Mouse (Mus musculus) CH12.LX (cell line): Measurements from ENCODE around the gene Hoxc5. TPM values are rescaled to one million over a fixed set of nuclear protein-coding genes. Genes with fewer than 3 reads are reported as not detected.

Experiments used
- DNase-seq: peaks from one replicate; pipeline ENCODE4 v3.0.0-alpha.2; 2013; ENCODE audit errors: extremely low read depth
- H3K27ac ChIP-seq: 2 replicates; pipeline ENCODE4 v1.5.1; 2012; ENCODE audit warnings: low read depth, mild to moderate bottlenecking, control low read depth, moderate library complexity; ENCODE audit not compliant: insufficient read depth
- H3K27me3 ChIP-seq: replicated peaks from 2 replicates; pipeline ENCODE3; 2012; ENCODE audit warnings: inconsistent platforms
- H3K36me3 ChIP-seq, 2 experiments: replicated peaks in 1 of 2; 2 replicates each; pipeline versions ENCODE3 to v1.6.1; 2012; ENCODE audit warnings: inconsistent platforms in 1 of 2, low read length in 1 of 2, mild to moderate bottlenecking in 1 of 2, mixed read lengths in 1 of 2, moderate library complexity in 1 of 2; ENCODE audit not compliant: control insufficient read depth in 1 of 2, insufficient read depth in 1 of 2
- H3K4me1 ChIP-seq, 2 experiments: 2 replicates each; pipeline ENCODE4 v1.6.1; 2012; ENCODE audit warnings: inconsistent platforms in 1 of 2, moderate library complexity in 1 of 2; ENCODE audit not compliant: insufficient read depth in 2 of 2, control insufficient read depth in 1 of 2
- H3K4me2 ChIP-seq: 2 replicates; pipeline ENCODE4 v1.6.1; 2012; ENCODE audit warnings: low read depth, mild to moderate bottlenecking, control low read depth; ENCODE audit not compliant: poor library complexity, insufficient read depth, severe bottlenecking
- H3K4me3 ChIP-seq, 3 experiments: fragments of 150-350 bp in 1 of 3; sonication (generic) in 1 of 3; replicated peaks in 1 of 3; 2 replicates each; pipeline versions ENCODE3 to v1.5.1; 2011 to 2012; ENCODE audit warnings: low read depth in 2 of 3, low read length in 2 of 3, mild to moderate bottlenecking in 2 of 3, moderate library complexity in 2 of 3, control low read depth in 1 of 3, improper control_type of control experiment in 1 of 3, inconsistent platforms in 1 of 3, mixed read lengths in 1 of 3; ENCODE audit not compliant: poor library complexity in 1 of 3
- H3K79me2 ChIP-seq: replicated peaks from 2 replicates; pipeline ENCODE4 v1.6.1; 2012; ENCODE audit warnings: mild to moderate bottlenecking, moderate library complexity; ENCODE audit not compliant: control insufficient read depth, poor library complexity, insufficient read depth, severe bottlenecking; ENCODE audit errors: extremely low read depth
- H3K9ac ChIP-seq: 2 replicates; pipeline ENCODE4 v1.6.1; 2012; ENCODE audit warnings: low read depth, mild to moderate bottlenecking, control low read depth, moderate library complexity; ENCODE audit not compliant: insufficient read depth
- H3K9me3 ChIP-seq: replicated peaks from 2 replicates; pipeline ENCODE3; 2012; ENCODE audit warnings: low read length, inconsistent platforms, mixed read lengths
- CHD1 ChIP-seq: IDR thresholded peaks from 2 replicates; pipeline ENCODE4 v1.6.1; 2012; ENCODE audit warnings: low read depth, low read length, improper control_type of control experiment, inconsistent platforms
- CHD2 ChIP-seq: IDR thresholded peaks from 2 replicates; pipeline ENCODE4 v1.6.1; 2011; ENCODE audit warnings: low read length, improper control_type of control experiment
- CTCF ChIP-seq, 2 experiments: IDR thresholded peaks in 1 of 2; conservative IDR thresholded peaks in 1 of 2; 2 replicates each; pipeline ENCODE4 v1.5.1; 2011 to 2012; ENCODE audit warnings: low read depth in 2 of 2, low read length in 2 of 2, improper control_type of control experiment in 1 of 2, inconsistent platforms in 1 of 2, mild to moderate bottlenecking in 1 of 2, moderate library complexity in 1 of 2
- GABPA ChIP-seq: IDR thresholded peaks from 2 replicates; pipeline ENCODE4 v1.6.1; 2012; ENCODE audit warnings: low read depth, low read length, improper control_type of control experiment, inconsistent platforms; ENCODE audit not compliant: insufficient replicate concordance
- HCFC1 ChIP-seq: IDR thresholded peaks from 2 replicates; pipeline ENCODE4 v1.6.1; 2012; ENCODE audit warnings: low read depth, mild to moderate bottlenecking, inconsistent platforms, low read length, improper control_type of control experiment
- IRF4 ChIP-seq: IDR thresholded peaks from 2 replicates; pipeline ENCODE4 v1.6.1; 2014; ENCODE audit warnings: low read depth, mild to moderate bottlenecking, inconsistent platforms, low read length, improper control_type of control experiment
- JUN ChIP-seq: IDR thresholded peaks from 2 replicates; pipeline ENCODE4 v1.6.1; 2011; ENCODE audit warnings: low read depth, mild to moderate bottlenecking, low read length, improper control_type of control experiment, moderate library complexity; ENCODE audit not compliant: insufficient read depth
- MAX ChIP-seq: IDR thresholded peaks from 2 replicates; pipeline ENCODE4 v1.6.1; 2011; ENCODE audit warnings: low read length, improper control_type of control experiment
- MXI1 ChIP-seq: IDR thresholded peaks from 2 replicates; pipeline ENCODE4 v1.6.1; 2011; ENCODE audit warnings: mild to moderate bottlenecking, low read depth, low read length, improper control_type of control experiment
- MYC ChIP-seq: IDR thresholded peaks from 2 replicates; pipeline ENCODE4 v1.6.1; 2011; ENCODE audit warnings: low read depth, mild to moderate bottlenecking, improper control_type of control experiment, low read length
- NELFE ChIP-seq: IDR thresholded peaks from 2 replicates; pipeline ENCODE4 v1.6.1; 2011; ENCODE audit warnings: low read depth, low read length, improper control_type of control experiment
- PAX5 ChIP-seq: IDR thresholded peaks from 2 replicates; pipeline ENCODE4 v1.6.1; 2012; ENCODE audit warnings: low read length, inconsistent platforms, mixed read lengths
- POLR2A ChIP-seq: IDR thresholded peaks from 2 replicates; pipeline ENCODE4 v1.6.1; 2011; ENCODE audit warnings: low read depth, mild to moderate bottlenecking, improper control_type of control experiment, low read length
- POLR2AphosphoS2 ChIP-seq: IDR thresholded peaks from 2 replicates; pipeline ENCODE4 v1.6.1; 2011; ENCODE audit warnings: low read depth, low read length, improper control_type of control experiment
- RAD21 ChIP-seq: IDR thresholded peaks from 2 replicates; pipeline ENCODE4 v1.6.1; 2011; ENCODE audit warnings: low read depth, mild to moderate bottlenecking, low read length, improper control_type of control experiment, moderate library complexity
- SMC3 ChIP-seq: IDR thresholded peaks from 2 replicates; pipeline ENCODE4 v1.6.1; 2011; ENCODE audit warnings: low read depth, low read length, improper control_type of control experiment
- TCF12 ChIP-seq: IDR thresholded peaks from 2 replicates; pipeline ENCODE4 v1.6.1; 2014; ENCODE audit warnings: low read depth, mild to moderate bottlenecking, inconsistent platforms, low read length, improper control_type of control experiment
- UBTF ChIP-seq: IDR thresholded peaks from 2 replicates; pipeline ENCODE4 v1.6.1; 2012; ENCODE audit warnings: low read depth, mild to moderate bottlenecking, inconsistent platforms, low read length, improper control_type of control experiment, moderate library complexity
- USF2 ChIP-seq: conservative IDR thresholded peaks from 2 replicates; pipeline ENCODE4 v1.6.1; 2011; ENCODE audit warnings: low read depth, low read length, improper control_type of control experiment
- ZC3H11A ChIP-seq: IDR thresholded peaks from 2 replicates; pipeline ENCODE4 v1.6.1; 2012; ENCODE audit warnings: low read depth, mild to moderate bottlenecking, inconsistent platforms, low read length, improper control_type of control experiment
- ZKSCAN1 ChIP-seq: IDR thresholded peaks from 2 replicates; pipeline ENCODE4 v1.6.1; 2012; ENCODE audit warnings: low read depth, inconsistent platforms, low read length, improper control_type of control experiment, borderline replicate concordance
- ZMIZ1 ChIP-seq: IDR thresholded peaks from 2 replicates; pipeline ENCODE4 v1.6.1; 2012; ENCODE audit warnings: low read depth, mild to moderate bottlenecking, inconsistent platforms, low read length, improper control_type of control experiment
- ZNF384 ChIP-seq: IDR thresholded peaks from 2 replicates; pipeline ENCODE4 v1.6.1; 2012; ENCODE audit warnings: low read depth, low read length, improper control_type of control experiment, inconsistent platforms
- dilution Hi-C: fragments of 300-500 bp; cut with MboI; formaldehyde crosslinking; loops from 2 replicates; pipeline ENCODE4 v1.14.3; 2020; ENCODE audit warnings: low sequenced_read_pairs; ENCODE audit not compliant: extremely low pct_unique_long_range_greater_than_20kb, extremely low pct_ligation_motif_present
- in situ Hi-C: fragments of 300-500 bp; cut with MboI; formaldehyde crosslinking; loops from 3 replicates; pipeline ENCODE4 v1.14.3; 2019; ENCODE audit warnings: low sequenced_read_pairs, low pct_ligation_motif_present, low pct_unique_long_range_greater_than_20kb, mixed read lengths
- polyA plus RNA-seq: library from polyadenylated mRNA; unstranded; fragments of >175 nt; gene quantifications from 2 replicates; pipeline ENCODE4 v1.2.1, GENCODE M21; 2012; ENCODE audit warnings: low read depth; ENCODE audit not compliant: insufficient read length
- total RNA-seq, 2 experiments: library from RNA; depleted of rRNA; stranded (reverse); fragments of 300-350 nt in 1 of 2; fragments of >200 nt in 1 of 2; gene quantifications; 2 replicates each; pipeline ENCODE4 v1.2.3; 2012 to 2014

Gene Hoxc5
- total and polyA plus RNA-seq, 3 experiments: 0.15 to 0.16 TPM; not detected in 1

DNA sequence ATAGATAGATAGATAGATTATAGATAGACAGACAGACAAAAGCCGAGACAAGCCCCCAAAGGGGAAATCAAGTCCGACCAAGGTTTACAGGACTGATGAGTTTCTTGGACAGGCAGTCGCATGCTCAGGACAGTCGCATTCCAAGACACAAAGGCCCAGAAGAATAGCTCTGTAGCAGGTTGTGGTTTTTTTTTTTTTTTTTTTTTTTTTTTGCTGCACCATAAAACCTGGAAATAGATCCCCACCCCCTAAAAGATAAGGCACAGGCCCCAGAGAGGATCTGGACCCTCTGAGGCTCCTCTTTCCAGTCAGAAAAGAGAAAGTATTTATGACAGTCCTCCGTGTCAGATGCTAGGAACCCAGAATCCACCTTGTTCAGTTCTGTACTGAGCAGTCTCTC is 20.8 kb downstream of the Hoxc5 start:
- DNase-seq: no peak
- in situ Hi-C loops (loop anchor here (5.0 to 10.0 kb wide), 2 partner anchors 184 to 327 kb away; partner anchors contain the start of gene Gpr84), dilution Hi-C loops (no loop called here)
- Histone ChIP-seq H3K79me2 (no peaks in the 10 kb centered on the region), H3K27ac (no peak overlapping the region), H3K9me3 (no peaks in the 10 kb centered on the region), H3K36me3 (no peaks in the 10 kb centered on the region), H3K4me2 (no peak overlapping the region), H3K4me3 (no peak overlapping the region), H3K9ac (no peak overlapping the region), H3K4me1 (peaks cover 0 to 2% of the 10 kb centered on the region in 2 experiments; a peak in 1 of 4 replicates), H3K27me3 (peaks cover 59% of the 10 kb centered on the region)
- TF ChIP-seq JUN (no peak), MXI1 (no peak), IRF4 (no peak), POLR2A (no peak), ZC3H11A (no peak), TCF12 (no peak), PAX5 (no peak), RAD21 (no peak), USF2 (no peak)

DNA sequence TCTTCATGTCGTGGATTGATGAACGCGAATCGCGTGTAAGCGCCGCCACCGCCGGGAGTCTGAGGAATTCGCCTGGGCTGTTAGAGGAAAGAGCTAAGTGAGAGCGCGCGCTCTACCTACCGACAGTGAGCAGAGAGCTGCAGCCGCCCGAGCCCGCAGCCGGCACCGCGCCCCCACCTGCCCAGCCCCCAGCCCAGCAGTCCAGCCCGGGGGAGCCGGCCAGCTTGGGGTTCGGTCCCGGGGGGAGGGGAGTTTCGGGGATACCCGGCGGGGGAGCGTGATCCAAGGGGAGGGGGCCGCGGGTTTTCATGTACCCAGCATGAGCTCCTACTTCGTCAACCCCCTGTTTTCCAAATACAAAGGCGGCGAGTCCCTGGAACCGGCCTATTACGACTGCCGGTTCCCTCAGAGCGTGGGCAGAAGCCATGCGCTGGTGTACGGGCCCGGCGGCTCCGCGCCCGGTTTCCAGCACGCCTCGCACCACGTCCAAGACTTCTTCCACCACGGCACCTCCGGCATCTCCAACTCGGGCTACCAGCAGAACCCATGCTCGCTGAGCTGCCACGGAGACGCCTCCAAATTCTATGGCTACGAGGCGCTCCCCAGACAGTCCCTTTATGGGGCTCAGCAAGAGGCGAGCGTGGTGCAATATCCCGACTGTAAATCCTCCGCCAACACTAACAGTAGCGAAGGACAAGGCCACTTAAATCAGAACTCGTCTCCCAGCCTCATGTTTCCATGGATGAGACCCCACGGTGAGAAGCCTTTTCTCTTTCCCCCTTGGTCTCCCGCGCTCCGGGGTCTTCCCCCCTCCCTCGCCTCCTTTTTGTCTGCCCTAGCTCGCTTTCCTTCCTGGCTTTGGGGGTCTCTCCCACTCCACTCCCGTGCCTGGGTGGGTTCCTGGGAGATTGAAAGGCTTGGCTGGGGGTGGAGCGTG is 23.5 kb downstream of the Hoxc5 start, which contains the start of gene Hoxc8:
Gene Hoxc8, plus strand, starts transcription at position 147 of the 937 bp plus-strand sequence.
- no peak within 1 kb of the TSS for H3K9ac ChIP-seq
- H3K36me3 ChIP-seq: no peaks in the 10 kb centered on the region
- H3K4me2 ChIP-seq: no peak within 1 kb of the TSS
- in situ Hi-C loops: no loop called here
- H3K4me3 ChIP-seq: no peak within 1 kb of the TSS
- TF ChIP-seq POLR2AphosphoS2 (no peak), GABPA (no peak), CHD2 (no peak), ZMIZ1 (no peak), POLR2A (no peak), CTCF (conservative IDR thresholded peaks at IDR 0.05 in 1 of 2, IDR thresholded peaks at IDR 0.05 in 1 of 2; ENCODE audit: low read depth in 2 of 2, low read length in 2 of 2) (no peak), ZKSCAN1 (no peak), RAD21 (no peak), ZNF384 (no peak), UBTF (no peak), HCFC1 (no peak), CHD1 (no peak), MAX (no peak), NELFE (no peak), MYC (no peak), SMC3 (no peak), PAX5 (no peak)
- H3K27me3 ChIP-seq: peaks cover 40% of the 10 kb centered on the region
- dilution Hi-C loops: loop anchor here (10.0 kb wide), 1 partner anchor 184 kb away; no protein-coding TSS in a partner anchor
- H3K79me2 ChIP-seq: no peaks in the 10 kb centered on the region
- H3K27ac ChIP-seq: no peak within 1 kb of the TSS
- H3K4me1 ChIP-seq: 0 out of 4 replicates have a peak, but pooled peaks cover 0 to 2% of the 10 kb centered on the region in 2 experiments
- DNase-seq: no peak
- H3K9me3 ChIP-seq: no peaks in the 10 kb centered on the region
